ENCODE assay signal across 11 mouse cellular contexts in the genomic region with DNA sequence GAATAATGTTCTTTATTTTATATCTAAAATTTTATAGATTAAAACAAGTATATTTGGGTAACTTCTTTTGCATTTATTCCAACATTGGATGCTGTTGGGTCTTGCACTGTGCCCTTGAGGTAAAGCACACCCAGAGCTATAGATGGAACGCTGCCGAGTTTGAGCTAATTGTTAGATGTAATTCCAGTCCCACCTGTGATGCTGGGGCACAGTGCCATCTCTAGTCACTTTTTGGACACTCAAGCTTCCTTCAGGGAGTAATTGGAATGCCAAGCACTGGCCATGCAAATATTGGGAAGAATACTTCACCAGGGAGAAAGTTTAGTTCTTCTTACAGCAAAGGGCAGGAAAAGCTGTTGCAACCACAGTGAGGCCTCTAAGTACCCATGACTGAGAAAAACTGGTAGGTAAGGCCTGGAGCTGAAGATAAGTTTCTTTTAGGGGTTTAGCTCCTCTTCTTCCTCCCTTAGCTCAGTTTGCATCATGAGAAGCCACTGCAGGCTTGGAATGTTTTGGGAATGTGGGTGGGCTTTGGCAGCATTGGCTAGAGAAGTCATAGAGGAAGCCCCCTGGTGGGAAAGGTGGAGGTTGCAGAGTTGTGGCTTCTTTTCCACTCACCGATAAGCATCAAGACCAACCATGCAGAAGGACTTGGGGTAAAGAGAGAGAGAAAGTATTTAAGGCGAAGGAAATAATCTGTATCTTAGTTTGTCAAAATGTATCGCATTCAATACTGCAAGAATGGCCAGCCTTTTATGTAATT.
DNase-seq lines count a peak whose midpoint lies in the region; ATAC-seq lines count a peak whose summit lies in the region.
"Had no signal": no experiment of that assay in that cellular context is flagged by ENCODE, and none has a peak within 500 bp of the region (broad histone marks: within the 10 kb centered on the region; RNA-seq: fewer than 3 reads in every experiment).

No protein-coding gene starts in this region.

- no peak overlapping the region for H3K9ac ChIP-seq in neural tube, embryonic 11.5 days (ENCODE audit: low read length)
- no peak overlapping the region for H3K9ac ChIP-seq in neural tube, embryonic 15.5 days (replicated peaks)
- H3K9ac ChIP-seq: hindbrain, embryonic 14.5 days; lung, embryonic 15.5 days had no signal

- H3K9me3 ChIP-seq in neural tube, embryonic 11.5 days (ENCODE audit: control insufficient read depth, low read length) = no peaks in the 10 kb centered on the region
- no peaks in the 10 kb centered on the region for H3K9me3 ChIP-seq in neural tube, embryonic 15.5 days (replicated peaks)
- H3K9me3 ChIP-seq in embryonic facial prominence, embryonic 10.5 days = no peaks in the 10 kb centered on the region
- H3K9me3 ChIP-seq: lung, embryonic 15.5 days had no signal

- H3K36me3 ChIP-seq in neural tube, embryonic 11.5 days (ENCODE audit: control insufficient read depth, insufficient read depth, low read length) = no peaks in the 10 kb centered on the region
- H3K36me3 ChIP-seq in neural tube, embryonic 15.5 days = no peaks in the 10 kb centered on the region
- no peaks in the 10 kb centered on the region for H3K36me3 ChIP-seq in embryonic facial prominence, embryonic 10.5 days (replicated peaks)
- H3K36me3 ChIP-seq: lung, embryonic 15.5 days had no signal

- H3K4me1 ChIP-seq in neural tube, embryonic 11.5 days (ENCODE audit: control insufficient read depth, insufficient read depth, low read length) = no peaks in the 10 kb centered on the region
- no peaks in the 10 kb centered on the region for H3K4me1 ChIP-seq in neural tube, embryonic 15.5 days
- no peaks in the 10 kb centered on the region for H3K4me1 ChIP-seq in embryonic facial prominence, embryonic 10.5 days
- H3K4me1 ChIP-seq: lung, embryonic 15.5 days had no signal

- H3K4me3 ChIP-seq in neural tube, embryonic 11.5 days (ENCODE audit: low read depth, low read length) = no peak overlapping the region
- H3K4me3 ChIP-seq in neural tube, embryonic 15.5 days (replicated peaks) = no peak overlapping the region
- H3K4me3 ChIP-seq in embryonic facial prominence, embryonic 10.5 days = no peak overlapping the region
- H3K4me3 ChIP-seq: lung, embryonic 15.5 days had no signal

- no peak overlapping the region for H3K27ac ChIP-seq in neural tube, embryonic 11.5 days (ENCODE audit: low read depth, low read length)
- H3K27ac ChIP-seq in neural tube, embryonic 15.5 days (replicated peaks) = no peak overlapping the region
- no peak overlapping the region for H3K27ac ChIP-seq in embryonic facial prominence, embryonic 10.5 days (replicated peaks)
- H3K27ac ChIP-seq: hindbrain, embryonic 14.5 days; lung, embryonic 15.5 days had no signal

- H3K27me3 ChIP-seq in neural tube, embryonic 11.5 days (ENCODE audit: control insufficient read depth, insufficient read depth, low read length) = no peaks in the 10 kb centered on the region
- no peaks in the 10 kb centered on the region for H3K27me3 ChIP-seq in neural tube, embryonic 15.5 days (replicated peaks)
- no peaks in the 10 kb centered on the region for H3K27me3 ChIP-seq in embryonic facial prominence, embryonic 10.5 days (replicated peaks; ENCODE audit: low read depth, poor library complexity, severe bottlenecking)
- H3K27me3 ChIP-seq: lung, embryonic 15.5 days had no signal

- no peak overlapping the region for H3K4me2 ChIP-seq in neural tube, embryonic 11.5 days (ENCODE audit: low read depth)
- no peak overlapping the region for H3K4me2 ChIP-seq in neural tube, embryonic 15.5 days
- H3K4me2 ChIP-seq: hindbrain, embryonic 14.5 days; lung, embryonic 15.5 days had no signal

- no peak for ATAC-seq in cerebellum, adult (ENCODE audit: insufficient number of reproducible peaks, low FRiP score, low TSS enrichment)
- ATAC-seq in neural tube, embryonic 11.5 days (ENCODE audit: insufficient read depth, low FRiP score, low TSS enrichment) = no peak
- no peak for ATAC-seq in neural tube, embryonic 15.5 days (ENCODE audit: low FRiP score)

- peak; percentile 50 for DNase-seq in cerebellum, adult 11-12 months
- peak; percentile 26 for DNase-seq in neural tube, embryonic 11.5 days (ENCODE audit: low spot score)
- DNase-seq in embryonic facial prominence, embryonic 10.5 days (ENCODE audit: low spot score) = peak; percentile 37
- peak; percentile 35 for DNase-seq in retina, postnatal 1 day
- no peak for DNase-seq in B cell, adult 2 months
- DNase-seq in layer of hippocampus, adult 8-10 months (ENCODE audit: low spot score in 2 of 2) = no peak
- DNase-seq: adrenal gland, adult 8-10 months had no signal

- WGBS in neural tube, embryonic 11.5 days = 88% methylated on average over 5 of the region's 5 CpGs
- 95% methylated on average over 5 of the region's 5 CpGs for WGBS in neural tube, embryonic 15.5 days
- WGBS in embryonic facial prominence, embryonic 10.5 days = 89% methylated on average over 5 of the region's 5 CpGs

Comparison
In these comparisons a context has a peak if more than half of its experiments do, and no peak if none do; other contexts are left out.
1. DNase-seq: peak in cerebellum, adult 11-12 months (single experiment), neural tube, embryonic 11.5 days (single experiment), embryonic facial prominence, embryonic 10.5 days (single experiment) and retina, postnatal 1 day (single experiment); none in B cell, adult 2 months (0 of 2) and layer of hippocampus, adult 8-10 months (0 of 2).